Mouse (Mus musculus) testis, adult 2 months (tissue): ENCODE measurements around the gene Kansl1l. TPM values are rescaled to one million over a fixed set of nuclear protein-coding genes. Genes with fewer than 3 reads are reported as not detected.

Experiments
- H3K27ac ChIP-seq: fragments of 200-500 bp; 2 replicates; pipeline ENCODE4 v1.5.1; 2012; ENCODE audit warnings: low read depth, low read length; ENCODE audit not compliant: control insufficient read depth, insufficient read depth
- H3K27me3 ChIP-seq: fragments of 200-500 bp; 2 replicates; pipeline ENCODE4 v1.6.1; 2012; ENCODE audit warnings: mild to moderate bottlenecking, low read length, moderate library complexity; ENCODE audit not compliant: control insufficient read depth, insufficient read depth
- H3K36me3 ChIP-seq: fragments of 200-500 bp; 2 replicates; pipeline ENCODE4 v1.6.1; 2012; ENCODE audit warnings: mild to moderate bottlenecking, low read length; ENCODE audit not compliant: control insufficient read depth, insufficient read depth
- H3K4me1 ChIP-seq: fragments of 200-500 bp; 2 replicates; pipeline ENCODE4 v1.6.1; 2012; ENCODE audit warnings: low read length; ENCODE audit not compliant: control insufficient read depth, insufficient read depth
- H3K4me3 ChIP-seq: fragments of 200-500 bp; 2 replicates; pipeline ENCODE4 v1.5.1; 2012; ENCODE audit warnings: low read depth, mild to moderate bottlenecking, low read length, moderate library complexity, mixed read lengths; ENCODE audit not compliant: control insufficient read depth
- CTCF ChIP-seq: fragments of 200-500 bp; IDR thresholded peaks from 2 replicates; pipeline ENCODE4 v1.5.1; 2012; ENCODE audit warnings: low read depth, mild to moderate bottlenecking, inconsistent platforms, low read length, moderate library complexity; ENCODE audit not compliant: control insufficient read depth, insufficient read depth, insufficient replicate concordance
- POLR2A ChIP-seq: fragments of 200-500 bp; IDR thresholded peaks from 2 replicates; pipeline ENCODE4 v1.6.1; 2012; ENCODE audit warnings: low read depth, mild to moderate bottlenecking, inconsistent platforms, low read length, moderate library complexity; ENCODE audit not compliant: control insufficient read depth
- polyA plus RNA-seq: library from polyadenylated mRNA; depleted of rRNA; stranded (reverse); fragments of >200 nt; gene quantifications from 2 replicates; pipeline ENCODE4 v1.2.3, GENCODE M21; 2012

Kansl1l gene
- polyA plus RNA-seq, 1 experiment: 16.3 TPM

GRCm38 (mm10) chr1:66695296-66695695 is 122.1 kb downstream of the Kansl1l start:
- no peaks in the 10 kb centered on the region for H3K4me1 ChIP-seq
- H3K27me3 ChIP-seq: no peaks in the 10 kb centered on the region
- H3K36me3 ChIP-seq: no peaks in the 10 kb centered on the region
- TF ChIP-seq POLR2A (no peak), CTCF (no peak)
- H3K4me3 ChIP-seq: no peak overlapping the region
- no peak overlapping the region for H3K27ac ChIP-seq

GRCm38 (mm10) chr1:66694266-66694665 is 123.1 kb downstream of the Kansl1l start:
- no peak overlapping the region for H3K4me3 ChIP-seq
- no peak overlapping the region for H3K27ac ChIP-seq
- no peaks in the 10 kb centered on the region for H3K27me3 ChIP-seq
- TF ChIP-seq CTCF: no peak
- TF ChIP-seq POLR2A: no peak
- no peaks in the 10 kb centered on the region for H3K4me1 ChIP-seq
- H3K36me3 ChIP-seq: no peaks in the 10 kb centered on the region

GRCm38 (mm10) chr1:66692780-66693392 is 124.5 kb downstream of the Kansl1l start:
- H3K27ac ChIP-seq: no peak overlapping the region
- H3K36me3 ChIP-seq: no peaks in the 10 kb centered on the region
- no peak overlapping the region for H3K4me3 ChIP-seq
- no peaks in the 10 kb centered on the region for H3K4me1 ChIP-seq
- H3K27me3 ChIP-seq: no peaks in the 10 kb centered on the region
- no peak for TF ChIP-seq POLR2A
- no peak for TF ChIP-seq CTCF

GRCm38 (mm10) chr1:66692308-66692707 is 125.1 kb downstream of the Kansl1l start:
- Histone ChIP-seq H3K27me3 (no peaks in the 10 kb centered on the region), H3K36me3 (no peaks in the 10 kb centered on the region), H3K27ac (no peak overlapping the region), H3K4me1 (no peaks in the 10 kb centered on the region), H3K4me3 (no peak overlapping the region)
- TF ChIP-seq POLR2A (no peak), CTCF (no peak)

GRCm38 (mm10) chr1:66691772-66692171 is 125.6 kb downstream of the Kansl1l start:
- no peaks in the 10 kb centered on the region for H3K4me1 ChIP-seq
- TF ChIP-seq CTCF (no peak), POLR2A (no peak)
- H3K27ac ChIP-seq: no peak overlapping the region
- no peaks in the 10 kb centered on the region for H3K27me3 ChIP-seq
- no peaks in the 10 kb centered on the region for H3K36me3 ChIP-seq
- no peak overlapping the region for H3K4me3 ChIP-seq

GRCm38 (mm10) chr1:66682974-66683373 is 134.4 kb downstream of the Kansl1l start:
- TF ChIP-seq POLR2A (no peak), CTCF (no peak)
- H3K4me3 ChIP-seq: no peak overlapping the region
- H3K27me3 ChIP-seq: no peaks in the 10 kb centered on the region
- no peaks in the 10 kb centered on the region for H3K36me3 ChIP-seq
- H3K4me1 ChIP-seq: peaks cover under 1% of the 10 kb centered on the region
- no peak overlapping the region for H3K27ac ChIP-seq

- H3K4me3 ChIP-seq: no peak overlapping the region
- TF ChIP-seq CTCF: no peak
- TF ChIP-seq POLR2A: no peak
- peaks cover 6% of the 10 kb centered on the region for H3K4me1 ChIP-seq
Observed at GRCm38 (mm10) chr1:66678662-66679061, 138.7 kb downstream of the Kansl1l start.

GRCm38 (mm10) chr1:66677928-66678327 is 139.4 kb downstream of the Kansl1l start:
- H3K36me3 ChIP-seq: no peaks in the 10 kb centered on the region
- peak overlapping the region; percentile 5; the same call in 1 of the 2 replicates for H3K4me3 ChIP-seq
- no peak for TF ChIP-seq CTCF
- no peak for TF ChIP-seq POLR2A
- peaks cover 6% of the 10 kb centered on the region for H3K4me1 ChIP-seq
- H3K27ac ChIP-seq: no peak overlapping the region
- no peaks in the 10 kb centered on the region for H3K27me3 ChIP-seq

More at GRCm38 (mm10) chr1:66678662-66679061, 138.7 kb downstream of the Kansl1l start:
- Histone ChIP-seq H3K27me3 (no peaks in the 10 kb centered on the region), H3K36me3 (no peaks in the 10 kb centered on the region), H3K27ac (no peak overlapping the region)
